Mouse (Mus musculus): Measurements from ENCODE around the gene Vmn2r87. TPM values are rescaled to one million over a fixed set of nuclear protein-coding genes. Genes with fewer than 3 reads are reported as not detected.
"Not testable (repeated sequence)": the region's sequence is repeated elsewhere in the genome, so short reads cannot be mapped to it uniquely, and the experiment has no call there.

Vmn2r87 gene
- 0.04 TPM in 1 of 2 replicates, not detected in the other for polyA plus RNA-seq (2016; fragmentation: Nextera tagmentation; extraction: Ambion mirVana)

DNA sequence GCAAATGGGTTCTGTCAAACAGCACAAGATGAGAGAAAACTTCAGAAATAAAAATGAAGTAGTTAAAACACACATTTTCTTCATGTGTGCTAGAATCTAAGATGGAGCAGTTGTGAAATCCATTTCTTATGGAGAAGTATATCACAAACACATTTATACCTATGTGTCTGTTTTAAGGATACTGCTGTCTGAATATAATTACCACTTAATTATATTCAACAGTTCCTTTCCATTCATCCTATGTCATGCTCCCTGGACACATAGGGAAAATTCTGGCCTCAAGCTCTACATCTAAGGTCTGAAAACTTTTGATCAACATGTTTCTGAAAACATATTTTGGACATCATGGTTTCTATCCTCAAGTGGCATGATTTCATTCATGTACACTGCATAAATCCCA, at the start of gene Vmn2r87:
Gene Vmn2r87, minus strand, starts transcription at position 101 of the 400 bp plus-strand sequence.
- Histone ChIP-seq H3K27me3 (replicated peaks; ENCODE audit: low read depth, poor library complexity, severe bottlenecking) (no peaks in the 10 kb centered on the region), H3K4me3 (no peak within 1 kb of the TSS), H3K27ac (replicated peaks) (no peak within 1 kb of the TSS), H3K4me1 (no peaks in the 10 kb centered on the region), H3K9me3 (no peaks in the 10 kb centered on the region), H3K36me3 (replicated peaks) (no peaks in the 10 kb centered on the region)
- DNase-seq (ENCODE audit: low spot score) = no peak

GRCm38 (mm10) chr10:130544331-130544730, 47.1 kb upstream of the Vmn2r87 start:
- H3K4me1 ChIP-seq = 0 out of 2 replicates have a peak, but pooled peaks cover 10% of the 10 kb centered on the region
- not testable (repeated sequence) for H3K9me3 ChIP-seq; H3K27ac ChIP-seq (replicated peaks); H3K27me3 ChIP-seq (replicated peaks; ENCODE audit: low read depth, poor library complexity, severe bottlenecking); DNase-seq (ENCODE audit: low spot score); H3K4me3 ChIP-seq; H3K36me3 ChIP-seq (replicated peaks)
- WGBS = 82% methylated on average over 1 of the region's 1 CpGs

GRCm38 (mm10) chr10:130541931-130542691, 44.9 kb upstream of the Vmn2r87 start:
- H3K36me3 ChIP-seq (replicated peaks); H3K27me3 ChIP-seq (replicated peaks; ENCODE audit: low read depth, poor library complexity, severe bottlenecking); H3K9me3 ChIP-seq: not testable (repeated sequence)
- H3K4me3 ChIP-seq = peak overlapping the region; percentile 69
- H3K27ac ChIP-seq (replicated peaks) = peak overlapping the region; percentile 87
- 2% methylated on average over 21 of the region's 21 CpGs for WGBS
- peak; percentile 80 for DNase-seq (ENCODE audit: low spot score)
- 0 out of 2 replicates have a peak, but pooled peaks cover 10% of the 10 kb centered on the region for H3K4me1 ChIP-seq

- H3K36me3 ChIP-seq (replicated peaks) = no peaks in the 10 kb centered on the region
- WGBS = 73% methylated on average over 3 of the region's 3 CpGs
- H3K4me3 ChIP-seq = no peak overlapping the region
- no peaks in the 10 kb centered on the region for H3K27me3 ChIP-seq (replicated peaks; ENCODE audit: low read depth, poor library complexity, severe bottlenecking)
- H3K4me1 ChIP-seq = no peaks in the 10 kb centered on the region
- no peaks in the 10 kb centered on the region for H3K9me3 ChIP-seq
- no peak for DNase-seq (ENCODE audit: low spot score)
- H3K27ac ChIP-seq (replicated peaks) = no peak overlapping the region
Measured at GRCm38 (mm10) chr10:130536101-130536500, 38.9 kb upstream of the Vmn2r87 start.

GRCm38 (mm10) chr10:130527926-130528325, 30.7 kb upstream of the Vmn2r87 start:
- Histone ChIP-seq H3K9me3 (no peaks in the 10 kb centered on the region; the same call in 1 of the 2 replicates), H3K27me3 (replicated peaks; ENCODE audit: low read depth, poor library complexity, severe bottlenecking) (no peaks in the 10 kb centered on the region), H3K4me3 (no peak overlapping the region), H3K4me1 (no peaks in the 10 kb centered on the region), H3K36me3 (replicated peaks) (no peaks in the 10 kb centered on the region), H3K27ac (replicated peaks) (no peak overlapping the region)
- 44% methylated on average over 10 of the region's 10 CpGs for WGBS
- no peak for DNase-seq (ENCODE audit: low spot score)

DNA sequence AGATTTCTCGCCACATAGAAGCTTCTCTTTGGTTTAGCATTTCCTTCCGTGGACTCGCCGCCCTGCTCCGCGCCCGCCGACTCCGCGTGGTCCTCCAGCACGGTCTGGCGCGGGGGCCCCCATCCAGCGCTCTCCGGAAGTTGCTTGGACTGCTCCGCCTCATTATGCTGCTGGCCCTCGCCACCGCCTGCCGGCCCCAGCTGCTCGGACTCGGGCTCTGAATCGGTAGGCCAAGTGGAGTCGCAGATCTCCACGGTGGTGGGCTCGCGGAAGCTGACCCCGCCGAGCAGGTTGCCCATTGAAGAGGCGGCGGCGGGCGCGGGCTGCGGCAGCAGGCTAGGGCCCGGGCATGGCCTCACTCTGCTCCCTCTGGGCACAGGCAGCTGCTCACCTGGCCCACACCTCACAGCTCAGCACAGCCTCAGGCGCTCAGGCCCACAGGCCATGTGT, 26.9 kb downstream of the Vmn2r87 start:
- Histone ChIP-seq H3K27ac (replicated peaks) (peak overlapping the region; percentile 86), H3K4me3 (peak overlapping the region; percentile 60), H3K36me3 (replicated peaks) (no peaks in the 10 kb centered on the region), H3K27me3 (replicated peaks; ENCODE audit: low read depth, poor library complexity, severe bottlenecking) (no peaks in the 10 kb centered on the region), H3K4me1 (peaks cover 5% of the 10 kb centered on the region; the same call in 1 of the 2 replicates), H3K9me3 (no peaks in the 10 kb centered on the region)
- peak; percentile 85 for DNase-seq (ENCODE audit: low spot score)
- 6% methylated on average over 36 of the region's 36 CpGs for WGBS

- H3K9me3 ChIP-seq; H3K4me1 ChIP-seq; H3K27ac ChIP-seq (replicated peaks); DNase-seq (ENCODE audit: low spot score); H3K36me3 ChIP-seq (replicated peaks); H3K4me3 ChIP-seq; H3K27me3 ChIP-seq (replicated peaks; ENCODE audit: low read depth, poor library complexity, severe bottlenecking): not testable (repeated sequence)
- 85% methylated on average over 1 of the region's 1 CpGs for WGBS
Measured at GRCm38 (mm10) chr10:130455950-130456349, 41.2 kb downstream of the Vmn2r87 start, which contains the start of gene Vmn2r86. Vmn2r86 (minus strand) TSS chr10:130456050.

- 92% methylated on average over 21 of the region's 21 CpGs for WGBS
- DNase-seq (ENCODE audit: low spot score) = no peak
- Histone ChIP-seq H3K9me3 (no peaks in the 10 kb centered on the region), H3K4me1 (no peaks in the 10 kb centered on the region), H3K36me3 (replicated peaks) (no peaks in the 10 kb centered on the region), H3K27ac (replicated peaks) (no peak overlapping the region), H3K27me3 (replicated peaks; ENCODE audit: low read depth, poor library complexity, severe bottlenecking) (no peaks in the 10 kb centered on the region), H3K4me3 (no peak overlapping the region)
Measured at GRCm38 (mm10) chr10:130444776-130445175, 52.4 kb downstream of the Vmn2r87 start.

DNA sequence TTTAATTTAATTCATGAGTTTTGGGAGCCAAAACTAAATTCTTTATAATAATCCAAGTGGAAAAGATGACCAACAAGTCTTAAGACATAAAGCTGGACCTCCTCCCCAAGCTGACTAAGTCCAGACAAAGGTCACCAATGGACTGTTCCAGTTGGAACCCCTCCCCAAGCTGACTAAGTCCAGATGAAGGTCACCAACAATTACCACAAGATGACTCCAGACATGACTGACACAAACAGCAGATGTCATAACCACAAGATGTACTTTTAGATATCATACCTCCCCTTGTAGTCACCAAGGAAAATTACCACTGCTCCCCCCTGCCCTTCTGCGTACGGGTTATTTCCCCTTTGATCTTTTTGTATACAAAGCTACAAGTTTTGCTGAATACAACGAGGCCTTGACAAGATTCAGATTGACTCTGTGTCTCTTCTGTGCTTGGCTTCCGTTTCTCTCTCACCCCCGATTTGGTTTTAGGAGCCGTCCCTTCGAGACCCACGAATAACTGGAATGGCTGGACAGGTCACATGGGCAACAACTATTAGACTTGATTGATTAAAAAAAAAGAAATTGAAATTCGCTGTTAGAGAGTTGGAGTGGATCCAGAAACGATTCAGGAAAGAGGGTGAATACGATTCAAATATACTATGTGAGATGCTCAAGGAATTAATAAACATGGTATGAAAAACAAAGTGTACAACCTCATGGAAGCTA, 62.9 kb downstream of the Vmn2r87 start:
- H3K4me1 ChIP-seq; H3K27me3 ChIP-seq (replicated peaks; ENCODE audit: low read depth, poor library complexity, severe bottlenecking); H3K9me3 ChIP-seq; H3K27ac ChIP-seq (replicated peaks); H3K4me3 ChIP-seq; H3K36me3 ChIP-seq (replicated peaks); DNase-seq (ENCODE audit: low spot score): not testable (repeated sequence)
- 85% methylated on average over 11 of the region's 11 CpGs for WGBS

- H3K27ac ChIP-seq (replicated peaks); H3K27me3 ChIP-seq (replicated peaks; ENCODE audit: low read depth, poor library complexity, severe bottlenecking); DNase-seq (ENCODE audit: low spot score); H3K36me3 ChIP-seq (replicated peaks); H3K4me3 ChIP-seq; H3K4me1 ChIP-seq; H3K9me3 ChIP-seq: not testable (repeated sequence)
Measured at GRCm38 (mm10) chr10:130429603-130430002, 67.6 kb downstream of the Vmn2r87 start, which contains the start of gene Vmn2r85. Vmn2r85 (minus strand) TSS chr10:130429703.

DNA sequence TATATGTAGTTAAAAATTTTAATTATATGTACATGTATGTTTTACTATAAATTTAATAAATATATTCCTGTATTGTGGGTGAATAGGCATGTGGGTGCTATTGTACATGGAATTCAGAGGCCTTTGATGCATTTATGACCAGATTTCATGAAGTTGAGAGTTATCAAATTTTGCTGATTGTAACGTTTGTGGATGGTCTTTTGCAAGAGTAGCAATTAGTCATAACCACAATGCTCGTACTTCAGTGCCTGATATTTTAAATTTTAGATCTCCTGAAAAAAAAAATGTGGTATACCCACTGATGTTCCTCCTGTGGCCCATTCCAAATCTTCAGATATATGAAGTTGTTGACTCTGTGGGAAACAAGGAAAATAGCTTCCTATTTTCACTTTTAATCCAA, 74.8 kb downstream of the Vmn2r87 start:
- H3K4me1 ChIP-seq; H3K9me3 ChIP-seq; H3K27ac ChIP-seq (replicated peaks); DNase-seq (ENCODE audit: low spot score); H3K4me3 ChIP-seq; H3K27me3 ChIP-seq (replicated peaks; ENCODE audit: low read depth, poor library complexity, severe bottlenecking); H3K36me3 ChIP-seq (replicated peaks): not testable (repeated sequence)
- 86% methylated on average over 2 of the region's 2 CpGs for WGBS
